Mouse (Mus musculus): ENCODE measurements around the gene Hist1h4c. TPM values are rescaled to one million over a fixed set of nuclear protein-coding genes. Genes with fewer than 3 reads are reported as not detected.
"Not testable (repeated sequence)": the region's sequence is repeated elsewhere in the genome, so short reads cannot be mapped to it uniquely, and the experiment has no call there.

The Hist1h4c gene
- polyA plus RNA-seq, 1 experiment from 2014 or later = 9.0 TPM

DNA sequence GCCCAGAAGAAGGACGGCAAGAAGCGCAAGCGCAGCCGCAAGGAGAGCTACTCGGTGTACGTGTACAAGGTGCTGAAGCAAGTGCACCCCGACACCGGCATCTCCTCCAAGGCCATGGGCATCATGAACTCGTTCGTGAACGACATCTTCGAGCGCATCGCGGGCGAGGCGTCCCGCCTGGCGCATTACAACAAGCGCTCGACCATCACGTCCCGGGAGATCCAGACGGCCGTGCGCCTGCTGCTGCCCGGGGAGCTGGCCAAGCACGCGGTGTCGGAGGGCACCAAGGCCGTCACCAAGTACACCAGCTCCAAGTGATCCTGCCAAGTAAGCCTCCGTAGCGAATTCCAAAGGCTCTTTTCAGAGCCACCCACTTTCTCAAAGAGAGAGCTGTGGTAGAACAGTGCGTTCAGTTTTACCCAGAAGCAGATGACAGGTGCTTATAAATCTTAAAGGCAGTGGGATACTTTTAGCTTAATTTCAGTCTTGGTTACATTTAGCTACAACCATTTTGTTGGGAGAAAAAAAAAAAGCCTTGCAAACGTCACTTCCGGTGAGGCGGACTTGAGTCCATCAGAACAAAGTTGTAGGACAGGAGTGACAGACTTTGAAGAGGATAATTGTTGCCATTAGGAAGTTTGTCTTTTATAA, 13.8 kb downstream of the Hist1h4c start:
- 0% methylated on average over 10 of the region's 37 CpGs for WGBS
- not testable (repeated sequence) for H3K4me1 ChIP-seq (ENCODE audit: control insufficient read depth, insufficient read depth, low read length); H3K9me3 ChIP-seq (ENCODE audit: control insufficient read depth, low read length); H3K27me3 ChIP-seq (ENCODE audit: control insufficient read depth, insufficient read depth, low read length); H3K36me3 ChIP-seq (ENCODE audit: control insufficient read depth, insufficient read depth, low read length)
- Histone ChIP-seq H3K4me2 (replicated peaks; ENCODE audit: low read depth, low read length) (peak overlapping the region; percentile 52), H3K9ac (ENCODE audit: low read depth, low read length) (peak overlapping the region; percentile 61), H3K27ac (ENCODE audit: low read depth, low read length) (peak overlapping the region; percentile 99), H3K4me3 (ENCODE audit: low read length) (peak overlapping the region; percentile 47)
- peak; percentile 30 for ATAC-seq (ENCODE audit: low FRiP score, low TSS enrichment)

DNA sequence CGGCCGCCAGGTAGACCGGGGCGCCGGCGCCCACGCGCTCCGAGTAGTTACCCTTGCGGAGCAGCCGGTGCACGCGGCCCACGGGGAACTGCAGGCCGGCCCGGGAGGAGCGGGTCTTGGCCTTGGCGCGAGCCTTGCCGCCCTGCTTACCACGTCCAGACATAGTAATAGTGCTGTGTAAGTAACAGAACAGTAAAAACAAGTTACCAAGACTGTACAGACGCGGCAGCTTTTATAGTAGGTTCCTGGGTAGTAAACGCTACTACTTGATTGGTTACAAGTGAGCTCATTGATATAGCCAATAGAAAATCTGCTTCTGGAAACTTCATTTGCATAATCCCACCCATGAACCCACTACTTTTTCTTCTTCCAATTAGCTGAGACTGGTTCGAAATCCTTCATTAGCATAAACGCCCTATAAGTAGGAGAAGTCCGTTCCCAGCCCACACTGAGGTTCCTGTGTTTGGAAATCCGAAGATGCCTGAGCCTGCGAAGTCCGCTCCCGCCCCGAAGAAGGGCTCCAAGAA, 14.4 kb downstream of the Hist1h4c start, which contains the start of the genes Hist1h2ac and Hist1h2bc:
Gene Hist1h2ac, minus strand, starts transcription at position 194 of the 527 bp plus-strand sequence.
Gene Hist1h2bc, plus strand, starts transcription at position 445 of the 527 bp plus-strand sequence.
- peak within 1 kb of the TSS; percentile 99 for H3K27ac ChIP-seq (ENCODE audit: low read depth, low read length)
- H3K4me2 ChIP-seq (replicated peaks; ENCODE audit: low read depth, low read length) = peak within 1 kb of the TSS; percentile 57
- ATAC-seq (ENCODE audit: low FRiP score, low TSS enrichment) = peak; percentile 99
- under 1% methylated on average over 27 of the region's 32 CpGs for WGBS
- no peaks in the 10 kb centered on the region for H3K9me3 ChIP-seq (ENCODE audit: control insufficient read depth, low read length)
- H3K36me3 ChIP-seq (ENCODE audit: control insufficient read depth, insufficient read depth, low read length) = no peaks in the 10 kb centered on the region
- H3K4me1 ChIP-seq (ENCODE audit: control insufficient read depth, insufficient read depth, low read length) = 0 out of 2 replicates have a peak, but pooled peaks cover 10% of the 10 kb centered on the region
- no peaks in the 10 kb centered on the region for H3K27me3 ChIP-seq (ENCODE audit: control insufficient read depth, insufficient read depth, low read length)
- peak within 1 kb of the TSS; percentile 47 for H3K4me3 ChIP-seq (ENCODE audit: low read length)
- H3K9ac ChIP-seq (ENCODE audit: low read depth, low read length) = peak within 1 kb of the TSS; percentile 63

DNA sequence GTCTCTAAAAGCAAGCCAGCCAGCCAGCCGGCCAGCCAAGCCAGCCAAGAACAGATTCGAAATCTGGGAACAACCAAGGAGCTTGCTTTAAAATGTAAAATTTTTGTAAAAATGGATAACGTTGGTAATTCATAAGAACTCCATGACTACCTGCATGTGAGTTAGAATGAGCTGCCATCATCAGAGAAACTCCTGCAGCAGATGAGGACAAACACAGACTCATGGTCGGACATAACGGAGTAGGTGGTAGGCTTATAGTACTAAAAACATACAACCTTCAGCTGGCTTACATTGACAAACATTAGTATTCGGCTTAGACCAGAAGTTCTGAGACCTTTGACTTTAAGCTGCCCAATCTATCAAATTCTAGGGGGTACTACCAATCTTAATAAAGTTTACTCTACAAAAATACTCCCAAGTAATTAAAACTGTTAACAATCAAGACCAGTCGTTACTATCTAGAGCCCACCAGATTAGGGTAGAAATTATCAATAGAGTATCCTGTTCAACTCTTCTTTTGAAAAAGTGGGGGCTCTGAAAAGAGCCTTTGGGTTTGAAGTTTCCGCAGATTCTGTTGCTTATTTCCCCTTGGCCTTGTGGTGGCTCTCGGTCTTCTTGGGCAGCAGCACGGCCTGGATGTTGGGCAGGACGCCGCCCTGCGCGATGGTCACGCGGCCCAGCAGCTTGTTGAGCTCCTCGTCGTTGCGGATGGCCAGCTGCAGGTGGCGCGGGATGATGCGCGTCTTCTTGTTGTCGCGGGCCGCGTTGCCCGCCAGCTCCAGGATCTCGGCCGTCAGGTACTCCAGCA, 15.1 kb downstream of the Hist1h4c start:
- not testable (repeated sequence) for H3K9me3 ChIP-seq (ENCODE audit: control insufficient read depth, low read length); H3K36me3 ChIP-seq (ENCODE audit: control insufficient read depth, insufficient read depth, low read length); H3K27me3 ChIP-seq (ENCODE audit: control insufficient read depth, insufficient read depth, low read length); ATAC-seq (ENCODE audit: low FRiP score, low TSS enrichment); H3K4me1 ChIP-seq (ENCODE audit: control insufficient read depth, insufficient read depth, low read length)
- H3K4me2 ChIP-seq (replicated peaks; ENCODE audit: low read depth, low read length) = peak overlapping the region; percentile 57
- H3K9ac ChIP-seq (ENCODE audit: low read depth, low read length) = peak overlapping the region; percentile 63
- WGBS = 15% methylated on average over 10 of the region's 30 CpGs
- H3K27ac ChIP-seq (ENCODE audit: low read depth, low read length) = peak overlapping the region; percentile 93
- H3K4me3 ChIP-seq (ENCODE audit: low read length) = peak overlapping the region; percentile 42

DNA sequence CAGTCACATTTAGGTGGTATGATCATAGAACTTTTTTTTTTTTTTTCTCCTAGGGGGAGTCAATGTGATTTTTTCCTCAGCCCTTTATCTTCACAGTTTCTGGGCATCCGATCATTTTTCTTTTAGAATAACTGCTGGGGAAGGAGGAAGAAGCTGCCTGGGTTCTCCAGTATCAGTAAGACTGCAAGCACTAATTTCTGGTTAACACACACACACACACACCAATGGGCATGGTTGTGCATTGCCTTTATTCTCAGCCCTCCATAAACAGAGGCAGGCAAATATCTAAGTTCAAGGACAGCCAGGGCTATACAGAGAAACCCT, 15.7 kb downstream of the Hist1h4c start:
- peak overlapping the region; percentile 63; the same call in 1 of the 2 replicates for H3K9ac ChIP-seq (ENCODE audit: low read depth, low read length)

DNA sequence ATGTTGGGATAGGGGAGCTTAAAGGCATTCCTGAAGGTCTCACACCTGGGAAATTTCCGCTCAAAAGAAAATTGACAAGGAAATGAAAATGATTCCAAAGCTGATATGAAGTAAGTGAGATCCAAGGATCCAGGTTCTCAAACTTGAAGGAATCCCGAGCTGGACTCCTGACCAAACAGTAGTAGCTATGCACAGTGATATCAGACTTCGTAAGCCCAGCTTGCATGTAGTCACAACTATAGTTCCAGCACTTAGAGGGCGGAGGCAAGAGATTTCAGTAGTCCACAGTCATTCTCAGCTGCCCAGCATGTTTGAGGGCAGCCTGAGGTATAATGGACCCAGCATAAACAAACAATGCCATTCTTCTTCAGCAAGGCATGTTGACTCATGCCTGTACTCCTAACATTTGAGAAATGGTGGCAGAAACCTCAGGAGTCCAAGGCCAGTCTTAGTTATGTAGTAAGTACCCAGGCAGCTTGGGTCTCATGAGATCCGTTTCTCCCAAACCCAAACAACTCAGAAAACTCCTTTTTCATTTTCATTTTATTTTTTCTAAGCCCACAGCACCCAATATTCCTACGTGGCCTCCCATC, 16.2 kb downstream of the Hist1h4c start:
- WGBS = 83% methylated on average over 6 of the region's 6 CpGs
- ATAC-seq (ENCODE audit: low FRiP score, low TSS enrichment) = no peak
- peak overlapping the region; percentile 57 for H3K4me2 ChIP-seq (replicated peaks; ENCODE audit: low read depth, low read length)

More for the DNA sequence above, 15.7 kb downstream of the Hist1h4c start:
- H3K27ac ChIP-seq (ENCODE audit: low read depth, low read length) = peak overlapping the region; percentile 93
- 47% methylated on average over 1 of the region's 1 CpGs for WGBS
- peak overlapping the region; percentile 57 for H3K4me2 ChIP-seq (replicated peaks; ENCODE audit: low read depth, low read length)
- H3K4me1 ChIP-seq (ENCODE audit: control insufficient read depth, insufficient read depth, low read length) = 0 out of 2 replicates have a peak, but pooled peaks cover 10% of the 10 kb centered on the region
- H3K27me3 ChIP-seq (ENCODE audit: control insufficient read depth, insufficient read depth, low read length) = no peaks in the 10 kb centered on the region
- ATAC-seq (ENCODE audit: low FRiP score, low TSS enrichment) = no peak
- no peaks in the 10 kb centered on the region for H3K36me3 ChIP-seq (ENCODE audit: control insufficient read depth, insufficient read depth, low read length)
- no peaks in the 10 kb centered on the region for H3K9me3 ChIP-seq (ENCODE audit: control insufficient read depth, low read length)
- peak overlapping the region; percentile 42 for H3K4me3 ChIP-seq (ENCODE audit: low read length)

DNA sequence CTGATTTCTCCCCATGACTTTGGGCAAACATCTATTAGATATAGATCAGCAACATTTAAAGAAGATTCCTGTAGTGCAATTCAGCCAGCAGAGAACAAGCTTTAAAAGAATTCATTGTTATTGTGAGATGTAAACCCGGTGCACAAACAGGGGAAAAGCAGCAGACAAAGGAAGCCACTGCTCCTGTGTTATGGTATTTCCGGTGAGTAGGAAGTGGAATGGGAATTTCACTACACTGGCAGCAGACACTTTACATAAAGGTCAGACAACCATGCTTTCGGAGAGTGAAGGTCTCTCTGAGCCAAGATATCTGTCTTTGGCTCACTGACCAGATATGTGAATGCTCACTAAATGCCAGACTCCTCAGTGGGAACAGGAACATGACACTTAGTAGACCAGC, 35.7 kb downstream of the Hist1h4c start:
- no peak overlapping the region for H3K4me3 ChIP-seq (ENCODE audit: low read length)
- H3K9ac ChIP-seq (ENCODE audit: low read depth, low read length) = no peak overlapping the region
- no peak overlapping the region for H3K4me2 ChIP-seq (replicated peaks; ENCODE audit: low read depth, low read length)
- H3K27ac ChIP-seq (ENCODE audit: low read depth, low read length) = no peak overlapping the region
- H3K27me3 ChIP-seq (ENCODE audit: control insufficient read depth, insufficient read depth, low read length) = no peaks in the 10 kb centered on the region
- WGBS = 78% methylated on average over 3 of the region's 3 CpGs
- H3K36me3 ChIP-seq (ENCODE audit: control insufficient read depth, insufficient read depth, low read length) = no peaks in the 10 kb centered on the region
- H3K9me3 ChIP-seq (ENCODE audit: control insufficient read depth, low read length) = no peaks in the 10 kb centered on the region
- H3K4me1 ChIP-seq (ENCODE audit: control insufficient read depth, insufficient read depth, low read length) = no peaks in the 10 kb centered on the region
- no peak for ATAC-seq (ENCODE audit: low FRiP score, low TSS enrichment)

More for the DNA sequence above, 16.2 kb downstream of the Hist1h4c start:
- Histone ChIP-seq H3K4me3 (ENCODE audit: low read length) (no peak overlapping the region), H3K9ac (ENCODE audit: low read depth, low read length) (no peak overlapping the region), H3K27ac (ENCODE audit: low read depth, low read length) (peak overlapping the region; percentile 93), H3K9me3 (ENCODE audit: control insufficient read depth, low read length) (no peaks in the 10 kb centered on the region), H3K4me1 (ENCODE audit: control insufficient read depth, insufficient read depth, low read length) (0 out of 2 replicates have a peak, but pooled peaks cover 8% of the 10 kb centered on the region), H3K36me3 (ENCODE audit: control insufficient read depth, insufficient read depth, low read length) (no peaks in the 10 kb centered on the region), H3K27me3 (ENCODE audit: control insufficient read depth, insufficient read depth, low read length) (no peaks in the 10 kb centered on the region)

DNA sequence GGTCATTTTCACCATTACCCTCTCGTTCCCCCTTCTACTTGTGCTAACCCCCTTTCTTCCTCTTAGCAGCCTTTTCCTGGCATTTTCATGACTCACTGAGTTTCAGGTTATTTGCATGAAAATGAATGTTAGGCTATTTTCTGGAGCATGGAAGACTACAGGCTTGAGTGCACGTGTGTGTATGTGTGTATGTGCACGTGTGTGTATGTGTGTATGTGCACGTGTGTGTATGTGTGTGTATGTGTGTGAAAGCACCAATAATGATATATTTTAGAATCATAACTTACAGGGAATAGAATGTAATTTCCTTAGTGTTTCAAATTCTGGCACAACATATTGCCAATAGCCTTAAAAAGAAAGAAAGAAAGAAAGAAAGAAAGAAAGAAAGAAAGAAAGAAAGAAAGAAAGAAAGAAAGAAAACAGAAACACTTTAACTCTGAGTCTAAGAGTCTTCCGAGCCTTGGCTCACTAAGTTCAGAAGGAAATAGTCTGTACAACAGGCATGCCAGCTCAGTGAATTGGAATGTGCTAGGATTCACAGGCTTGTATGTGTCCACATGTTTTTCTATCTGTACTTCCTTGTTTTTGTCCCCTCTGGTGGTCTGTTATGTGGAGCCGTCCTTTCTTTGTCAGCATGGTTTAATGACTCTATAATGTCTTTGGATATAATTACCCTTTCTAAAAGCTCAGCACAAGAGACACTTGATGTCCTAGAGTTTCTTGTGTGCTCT, 38.5 kb downstream of the Hist1h4c start:
- Histone ChIP-seq H3K27me3 (ENCODE audit: control insufficient read depth, insufficient read depth, low read length) (no peaks in the 10 kb centered on the region), H3K9ac (ENCODE audit: low read depth, low read length) (no peak overlapping the region), H3K9me3 (ENCODE audit: control insufficient read depth, low read length) (no peaks in the 10 kb centered on the region), H3K4me3 (ENCODE audit: low read length) (no peak overlapping the region), H3K4me2 (replicated peaks; ENCODE audit: low read depth, low read length) (no peak overlapping the region), H3K4me1 (ENCODE audit: control insufficient read depth, insufficient read depth, low read length) (no peaks in the 10 kb centered on the region), H3K27ac (ENCODE audit: low read depth, low read length) (no peak overlapping the region), H3K36me3 (ENCODE audit: control insufficient read depth, insufficient read depth, low read length) (no peaks in the 10 kb centered on the region)
- no peak for ATAC-seq (ENCODE audit: low FRiP score, low TSS enrichment)
- 72% methylated on average over 6 of the region's 6 CpGs for WGBS
